20 mouse cellular contexts compared by ENCODE assay signal in genomic region chr11:118912686-118913085, GRCm38 (mm10). TPM values are rescaled to one million over a fixed set of nuclear protein-coding genes. Genes with fewer than 3 reads are reported as not detected.
DNase-seq lines count a peak whose midpoint lies in the region; TF ChIP-seq lines count a peak whose summit lies in the region.
"Had no signal": no experiment of that assay in that cellular context is flagged by ENCODE, and none has a peak within 500 bp of the region (broad histone marks: within the 10 kb centered on the region; RNA-seq: fewer than 3 reads in every experiment).

No protein-coding gene starts in this region.

- WGBS in olfactory bulb, adult 2 months: 66% methylated on average over 6 of the region's 6 CpGs

- peak; percentile 47 to 49 for DNase-seq in cerebellum, adult 18-20 months
- DNase-seq in cerebellum, postnatal 4 days (ENCODE audit: low spot score in 2 of 2): no peak
- DNase-seq in layer of hippocampus, adult 2 months (ENCODE audit: low spot score in 2 of 2): no peak
- no peak for DNase-seq in layer of hippocampus, adult 9-10 months (ENCODE audit: low spot score)
- peak; percentile 53 for DNase-seq in cerebellum, adult 9-10 months
- DNase-seq in thymus, adult 18-20 months: no peak
- DNase-seq: adrenal gland, adult 2 months; adrenal gland, postnatal 25 days; gastrocnemius, postnatal 10 days; heart, adult 18-20 months; heart, postnatal 10 days; heart, postnatal 4 days; kidney, adult 8-10 months had no signal

- H3K27ac ChIP-seq in layer of hippocampus, adult 2 months: peak overlapping the region; percentile 76
- H3K27ac ChIP-seq in olfactory bulb, adult 2 months (ENCODE audit: insufficient read depth, low read depth, low read length): peak overlapping the region; percentile 52; the same call in 1 of the 2 replicates
- H3K27ac ChIP-seq: embryonic facial prominence, embryonic 13.5 days; forebrain, embryonic 15.5 days; heart, embryonic 10.5 days; hindbrain, embryonic 14.5 days had no signal

- no peak overlapping the region for H3K4me3 ChIP-seq in layer of hippocampus, adult 2 months
- no peak overlapping the region for H3K4me3 ChIP-seq in olfactory bulb, adult 2 months (ENCODE audit: insufficient read depth, low read depth, low read length)
- H3K4me3 ChIP-seq: embryonic facial prominence, embryonic 13.5 days; forebrain, embryonic 15.5 days; heart, embryonic 10.5 days had no signal

- H3K4me1 ChIP-seq in olfactory bulb, adult 2 months (ENCODE audit: control insufficient read depth, insufficient read depth, low read length): peaks cover 46% of the 10 kb centered on the region

- TF ChIP-seq CTCF in layer of hippocampus, adult 2 months (conservative IDR thresholded peaks at IDR 0.05): no peak
- no peak for TF ChIP-seq CTCF in olfactory bulb, adult 2 months (IDR thresholded peaks at IDR 0.05; ENCODE audit: insufficient read depth, low read depth, low read length)

- no peak for TF ChIP-seq POLR2A in olfactory bulb, adult 2 months (IDR thresholded peaks at IDR 0.05; ENCODE audit: insufficient read depth, low read depth, low read length)

RNA-seq across cellular contexts. Expression of gene Rbfox3, which starts 1.3 kb away (rescaled TPM):
- total RNA-seq in layer of hippocampus, adult 2 months (2021): 100 to 1,000 TPM; 276 to 303 TPM
- polyA plus RNA-seq in olfactory bulb, adult 2 months (2012; ENCODE audit: insufficient read depth, insufficient read length, low replicate concordance, missing spikeins): 164 TPM in 1 of 2 replicates, not detected in the other
- total RNA-seq: CH12.LX had no signal
- polyA plus RNA-seq: Patski had no signal

Comparison
In these comparisons a context has a peak if more than half of its experiments do, and no peak if none do; other contexts are left out.
1. DNase-seq: peak in cerebellum, adult 18-20 months (2 of 2) and cerebellum, adult 9-10 months (single experiment); none in cerebellum, postnatal 4 days (0 of 2), layer of hippocampus, adult 2 months (0 of 2), layer of hippocampus, adult 9-10 months (single experiment) and thymus, adult 18-20 months (0 of 2).